Mouse (Mus musculus) small intestine, adult 2 months (tissue): ENCODE data around the gene Tdp1. TPM values are rescaled to one million over a fixed set of nuclear protein-coding genes. Genes with fewer than 3 reads are reported as not detected.

Experiments
- H3K27ac ChIP-seq: fragments of 200-500 bp; 2 replicates; pipeline ENCODE4 v1.5.1; 2012; ENCODE audit warnings: low read depth, low read length, control low read depth, inconsistent platforms; ENCODE audit not compliant: insufficient read depth
- H3K27me3 ChIP-seq: fragments of 200-500 bp; 2 replicates; pipeline ENCODE4 v1.6.1; 2012; ENCODE audit warnings: mild to moderate bottlenecking, moderate library complexity, low read length, inconsistent platforms; ENCODE audit not compliant: control insufficient read depth, insufficient read depth
- H3K36me3 ChIP-seq: fragments of 200-500 bp; 2 replicates; pipeline ENCODE4 v1.6.1; 2012; ENCODE audit warnings: mild to moderate bottlenecking, low read length, control low read depth, inconsistent platforms; ENCODE audit not compliant: control insufficient read depth, insufficient read depth
- H3K4me1 ChIP-seq: fragments of 200-500 bp; 2 replicates; pipeline ENCODE4 v1.6.1; 2012; ENCODE audit warnings: low read length, inconsistent platforms, mixed read lengths; ENCODE audit not compliant: control insufficient read depth, insufficient read depth, insufficient read length
- H3K4me3 ChIP-seq: fragments of 200-500 bp; 2 replicates; pipeline ENCODE4 v1.5.1; 2012; ENCODE audit warnings: low read depth, mild to moderate bottlenecking, control low read depth, inconsistent platforms, low read length, moderate library complexity
- CTCF ChIP-seq: fragments of 200-500 bp; IDR thresholded peaks from 2 replicates; pipeline ENCODE4 v1.5.1; 2012; ENCODE audit warnings: low read depth, mild to moderate bottlenecking, control low read depth, inconsistent platforms, low read length, moderate library complexity, mixed read lengths; ENCODE audit not compliant: insufficient replicate concordance, insufficient read length; ENCODE audit errors: extremely low read depth
- POLR2A ChIP-seq: fragments of 200-500 bp; IDR thresholded peaks from 2 replicates; pipeline ENCODE4 v1.6.1; 2012; ENCODE audit warnings: low read depth, mild to moderate bottlenecking, control low read depth, inconsistent platforms, low read length, moderate library complexity
- WGBS: fragments of 180-500 bp; shearing (Covaris S2); methylation state at CpG from one replicate; pipeline ENCODE4 v1.1.7; 2018; 5-methylcytosine and 5-hydroxymethylcytosine counted together
- polyA plus RNA-seq: library from polyadenylated mRNA; depleted of rRNA; stranded (reverse); fragments of >200 nt; gene quantifications from 2 replicates; pipeline ENCODE4 v1.2.3, GENCODE M21; 2012

The Tdp1 gene
- polyA plus RNA-seq, 1 experiment: 5.4 TPM

DNA sequence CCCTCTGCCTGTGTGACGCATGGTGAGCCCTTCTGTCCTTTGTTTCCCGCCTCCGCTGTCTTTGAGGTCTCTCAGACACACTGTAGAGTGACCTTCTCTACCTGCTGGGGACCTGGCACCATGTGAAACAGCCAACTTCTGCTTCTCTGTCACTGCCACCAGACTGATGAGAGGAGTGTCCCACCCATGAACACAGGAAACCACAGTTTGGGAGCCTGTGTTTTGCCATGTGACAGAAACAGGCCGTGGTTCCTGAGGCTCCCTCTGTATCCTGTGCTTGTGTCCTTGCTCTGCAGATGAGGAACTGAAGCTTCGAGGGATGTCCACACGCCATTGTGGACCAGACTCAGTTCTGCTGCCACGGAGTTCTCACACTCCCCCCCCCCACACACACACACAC lies 72.1 kb downstream of the Tdp1 start:
- TF ChIP-seq POLR2A (no peak), CTCF (no peak)
- WGBS: 75% methylated on average over 7 of the region's 7 CpGs
- H3K36me3 ChIP-seq: no peaks in the 10 kb centered on the region
- no peaks in the 10 kb centered on the region for H3K27me3 ChIP-seq
- no peaks in the 10 kb centered on the region for H3K4me1 ChIP-seq
- H3K27ac ChIP-seq: no peak overlapping the region
- H3K4me3 ChIP-seq: no peak overlapping the region

DNA sequence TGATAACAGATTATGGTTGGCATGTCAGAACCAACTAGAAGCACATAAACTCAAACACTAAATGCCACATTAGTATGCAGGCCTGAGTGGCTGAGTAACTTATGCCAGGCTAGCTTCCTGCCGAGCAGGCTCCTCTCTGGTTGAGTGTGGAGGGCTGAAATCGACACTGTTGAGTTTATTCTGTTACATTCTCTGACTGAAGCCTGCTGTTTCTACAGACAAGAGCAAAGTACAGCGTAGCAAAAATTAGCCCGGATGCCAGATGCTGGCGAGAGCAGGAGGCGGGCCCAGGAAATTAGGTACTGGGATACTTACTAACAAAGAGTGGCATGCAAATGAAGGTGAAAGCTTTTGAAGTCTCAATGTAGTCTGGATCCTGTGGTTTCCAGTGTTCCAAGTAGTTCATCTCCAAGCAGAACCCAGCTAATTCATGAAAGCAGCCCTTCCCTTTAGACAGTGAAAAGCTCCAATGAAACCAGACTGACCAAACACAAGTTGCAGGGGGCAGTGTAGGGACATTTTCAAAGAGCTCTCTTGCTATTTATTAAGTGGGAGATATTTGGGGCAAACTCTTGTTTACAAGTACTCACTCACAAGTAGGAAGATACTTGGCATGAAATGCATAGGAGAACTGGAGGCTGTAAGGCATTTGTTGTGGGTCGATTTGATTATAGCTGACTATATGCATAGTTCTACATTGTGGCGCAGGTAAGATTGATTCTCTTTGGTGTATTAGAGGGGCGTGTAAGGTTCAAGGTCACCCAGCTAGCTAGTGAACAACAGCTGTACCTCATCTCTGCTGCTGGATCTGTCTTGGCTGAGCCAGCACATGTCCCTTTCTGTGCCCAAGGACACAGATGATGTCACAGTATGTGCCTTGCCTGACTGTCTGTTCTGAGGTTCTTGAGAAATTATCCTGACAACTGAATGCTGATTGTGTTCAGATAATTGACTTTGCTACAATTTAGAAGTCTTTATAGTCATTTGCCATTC lies 74.0 kb downstream of the Tdp1 start:
- WGBS: 60% methylated on average over 9 of the region's 9 CpGs
- TF ChIP-seq CTCF (no peak), POLR2A (no peak)

DNA sequence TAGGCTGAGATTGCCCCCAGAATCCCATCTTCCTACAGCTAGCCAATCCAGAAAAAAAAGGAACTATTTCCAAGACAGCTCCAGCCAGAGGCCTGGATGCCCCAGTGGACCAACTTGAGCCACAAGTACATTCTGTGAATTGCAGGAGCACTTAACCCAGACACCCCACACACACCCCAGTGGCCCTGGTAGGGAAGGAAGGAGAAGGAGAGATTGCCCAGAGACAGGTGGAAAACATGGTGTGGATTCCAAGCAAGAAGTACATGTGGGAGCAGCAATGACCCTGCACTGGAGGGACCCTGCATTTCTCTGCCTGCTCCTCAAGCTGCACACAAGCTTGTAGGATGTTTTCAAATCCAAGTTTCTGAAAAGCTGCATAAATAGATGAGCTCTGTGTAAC lies 75.0 kb downstream of the Tdp1 start:
- TF ChIP-seq CTCF (no peak), POLR2A (no peak)
- Histone ChIP-seq H3K4me3 (no peak overlapping the region), H3K36me3 (no peaks in the 10 kb centered on the region), H3K4me1 (peaks cover under 1% of the 10 kb centered on the region; the same call in 1 of the 2 replicates), H3K27ac (no peak overlapping the region), H3K27me3 (peaks cover 2% of the 10 kb centered on the region; the same call in 1 of the 2 replicates)

More for the DNA sequence above, 74.0 kb downstream of the Tdp1 start:
- H3K27me3 ChIP-seq: no peaks in the 10 kb centered on the region
- H3K36me3 ChIP-seq: no peaks in the 10 kb centered on the region
- H3K27ac ChIP-seq: no peak overlapping the region
- H3K4me3 ChIP-seq: no peak overlapping the region
- no peaks in the 10 kb centered on the region for H3K4me1 ChIP-seq

DNA sequence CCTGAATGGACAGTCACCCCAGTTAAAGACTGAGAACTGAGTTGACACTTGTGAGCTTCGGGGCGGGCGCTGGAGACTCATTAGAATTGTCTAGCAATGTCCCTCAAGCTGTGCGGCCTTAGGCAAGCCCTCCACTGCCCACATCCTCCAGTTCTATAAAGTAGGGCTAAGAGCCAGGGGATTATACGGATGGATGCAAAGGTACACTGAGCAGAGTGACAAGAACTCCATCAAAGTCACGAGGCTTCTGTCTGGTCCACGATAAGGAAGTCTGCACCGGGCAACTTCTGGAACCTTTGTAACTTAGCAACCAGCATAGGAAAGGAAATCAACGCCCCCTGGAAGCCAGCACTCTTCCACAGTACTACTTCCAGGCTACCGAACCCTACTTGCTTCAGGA lies 75.6 kb downstream of the Tdp1 start:
- Histone ChIP-seq H3K4me3 (no peak overlapping the region), H3K27me3 (peaks cover 9% of the 10 kb centered on the region; the same call in 1 of the 2 replicates), H3K4me1 (peaks cover 7% of the 10 kb centered on the region), H3K27ac (no peak overlapping the region), H3K36me3 (no peaks in the 10 kb centered on the region)
- no peak for TF ChIP-seq POLR2A
- no peak for TF ChIP-seq CTCF
- WGBS: 22% methylated on average over 10 of the region's 10 CpGs

DNA sequence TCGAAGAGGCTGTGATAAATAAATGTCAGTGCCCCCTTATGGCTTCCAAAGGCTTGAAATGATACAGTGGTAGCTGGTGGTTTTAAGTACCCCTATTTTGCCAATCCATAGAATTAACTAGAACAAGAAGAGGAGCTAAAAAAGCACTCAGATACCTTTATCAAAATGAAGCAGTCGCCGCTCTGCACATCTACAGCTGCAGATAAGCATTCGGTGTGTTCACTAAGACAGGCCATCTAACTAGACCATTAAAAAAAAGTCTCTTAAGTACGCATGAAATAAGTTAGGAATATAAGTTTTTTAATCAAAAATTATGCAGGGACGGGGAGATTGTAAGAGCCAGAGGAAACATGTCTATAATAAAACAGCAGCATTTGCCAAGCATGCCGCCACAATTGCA lies 76.4 kb downstream of the Tdp1 start:
- no peak overlapping the region for H3K4me3 ChIP-seq
- H3K36me3 ChIP-seq: no peaks in the 10 kb centered on the region
- H3K27ac ChIP-seq: no peak overlapping the region
- peaks cover 16% of the 10 kb centered on the region for H3K27me3 ChIP-seq
- 81% methylated on average over 7 of the region's 7 CpGs for WGBS
- TF ChIP-seq POLR2A: no peak
- TF ChIP-seq CTCF: no peak
- H3K4me1 ChIP-seq: peaks cover 9% of the 10 kb centered on the region

DNA sequence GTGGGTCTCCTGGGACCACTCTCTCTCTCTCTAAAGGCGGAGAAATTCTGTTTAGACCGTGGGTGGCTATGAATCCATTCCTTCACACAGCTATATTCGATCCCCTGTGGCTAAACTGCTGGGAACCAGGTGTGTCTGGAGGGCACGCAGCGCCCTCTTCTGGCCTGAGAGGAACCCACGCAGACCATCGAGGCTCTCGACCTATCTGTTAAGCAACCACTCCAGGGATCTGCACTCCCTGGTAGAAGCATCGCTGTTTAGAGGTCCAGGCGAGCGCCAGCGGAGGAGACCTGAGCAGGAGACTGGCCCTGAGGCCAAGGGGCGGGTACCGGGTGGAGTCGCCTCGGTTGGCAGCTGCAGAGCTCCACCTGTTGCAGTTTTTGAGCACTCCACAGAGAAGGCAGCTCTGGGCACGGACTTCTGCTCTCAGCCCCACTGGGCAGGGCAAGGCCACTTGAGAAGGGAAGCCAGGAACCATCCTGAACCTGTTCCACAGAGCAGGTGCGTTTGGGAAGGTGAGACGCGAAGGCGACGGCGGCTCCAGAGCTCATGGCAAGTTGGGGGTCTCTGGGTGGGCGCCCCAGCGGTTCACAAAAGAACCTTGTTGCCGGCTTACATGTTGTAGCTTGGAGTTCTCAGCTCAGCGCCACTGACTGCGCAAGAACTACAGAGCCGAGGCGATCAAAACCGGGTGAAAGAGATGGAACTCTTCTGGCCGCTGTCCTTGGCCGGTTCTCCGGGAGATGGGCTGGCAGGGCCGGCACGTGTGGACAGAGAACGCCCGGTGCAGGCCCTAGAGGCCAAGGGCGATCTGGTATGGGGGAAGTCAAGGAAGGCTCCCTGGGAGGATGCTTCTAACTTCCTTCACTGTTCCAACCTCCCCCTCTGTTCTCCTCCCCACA lies 80.2 kb downstream of the Tdp1 start, which contains the start of gene Kcnk13:
Gene Kcnk13 (plus strand): TSS at position 199 of the 902 bp plus-strand sequence.
- peaks cover 9% of the 10 kb centered on the region for H3K4me1 ChIP-seq
- 2% methylated on average over 39 of the region's 39 CpGs for WGBS
- peaks cover 34% of the 10 kb centered on the region for H3K27me3 ChIP-seq
- TF ChIP-seq CTCF: peak; percentile 84
- TF ChIP-seq POLR2A: no peak
- no peaks in the 10 kb centered on the region for H3K36me3 ChIP-seq
- H3K27ac ChIP-seq: no peak within 1 kb of the TSS
- H3K4me3 ChIP-seq: peak within 1 kb of the TSS; percentile 55
